Mouse (Mus musculus) intestine, embryonic 15.5 days (tissue): ENCODE measurements around the gene Sectm1b. TPM values are rescaled to one million over a fixed set of nuclear protein-coding genes. Genes with fewer than 3 reads are reported as not detected.
A peak's percentile ranks its signal among the peaks of the same experiment; 100 is the strongest.
"Not testable (repeated sequence)": the region's sequence is repeated elsewhere in the genome, so short reads cannot be mapped to it uniquely, and the experiment has no call there.

ENCODE experiments used
- ATAC-seq: fragments of 200-750 bp; cut with Nextera tagmentation; 2 replicates; pipeline ENCODE4 v1.8.0; 2017; ENCODE audit warnings: moderate TSS enrichment, moderate library complexity
- H3K27ac ChIP-seq: fragments of 300-500 bp; sonication (generic); 2 replicates; pipeline ENCODE4 v1.5.1; 2015; ENCODE audit warnings: mild to moderate bottlenecking, inconsistent platforms
- H3K27me3 ChIP-seq: fragments of 300-500 bp; sonication (generic); replicated peaks from 2 replicates; pipeline ENCODE4 v1.6.1; 2015; ENCODE audit warnings: inconsistent platforms
- H3K36me3 ChIP-seq: fragments of 300-500 bp; sonication (generic); 2 replicates; pipeline ENCODE4 v1.6.1; 2015; ENCODE audit warnings: inconsistent platforms
- H3K4me1 ChIP-seq: fragments of 300-500 bp; sonication (generic); replicated peaks from 2 replicates; pipeline ENCODE4 v1.6.1; 2015; ENCODE audit warnings: inconsistent platforms
- H3K4me2 ChIP-seq: fragments of 300-500 bp; sonication (generic); replicated peaks from 2 replicates; pipeline ENCODE4 v1.6.1; 2015; ENCODE audit warnings: mild to moderate bottlenecking, inconsistent platforms
- H3K4me3 ChIP-seq: fragments of 300-500 bp; sonication (generic); replicated peaks from 2 replicates; pipeline ENCODE4 v1.5.1; 2015; ENCODE audit warnings: inconsistent platforms
- H3K9ac ChIP-seq: fragments of 300-500 bp; sonication (generic); 2 replicates; pipeline ENCODE4 v1.6.1; 2015; ENCODE audit warnings: inconsistent platforms
- H3K9me3 ChIP-seq: fragments of 300-500 bp; sonication (generic); 2 replicates; pipeline ENCODE4 v1.6.1; 2016; ENCODE audit warnings: inconsistent platforms
- WGBS: fragments of 180-500 bp; shearing (Covaris S2); methylation state at CpG from one replicate; pipeline ENCODE4 v1.1.7; 2015; 5-methylcytosine and 5-hydroxymethylcytosine counted together
- polyA plus RNA-seq: library from polyadenylated mRNA; unstranded; fragments of >200 nt; fragmentation: Nextera tagmentation; extraction: Ambion mirVana; gene quantifications from 2 replicates; pipeline ENCODE4 v1.2.1, GENCODE M21; 2015

Sectm1b gene
- polyA plus RNA-seq, 1 experiment from 2014 or later, result 0.73 TPM

GRCm38 (mm10) chr11:121089756-121090546 lies 26.6 kb upstream of the Sectm1b start:
- Histone ChIP-seq H3K4me1 (peaks cover 3% of the 10 kb centered on the region; the same call in 1 of the 2 replicates), H3K27me3 (no peaks in the 10 kb centered on the region), H3K4me2 (0 out of 2 replicates have a peak overlapping the region, but pooled peaks have one; percentile 9), H3K9me3 (no peaks in the 10 kb centered on the region), H3K36me3 (no peaks in the 10 kb centered on the region), H3K9ac (no peak overlapping the region), H3K27ac (0 out of 2 replicates have a peak overlapping the region, but pooled peaks have one; percentile 22), H3K4me3 (no peak overlapping the region)
- WGBS, result 65% methylated on average over 2 of the region's 2 CpGs
- ATAC-seq, result peak; percentile 77

GRCm38 (mm10) chr11:121088997-121089396 lies 25.6 kb upstream of the Sectm1b start:
- H3K27ac ChIP-seq, result no peak overlapping the region
- H3K4me2 ChIP-seq, result no peak overlapping the region
- no peaks in the 10 kb centered on the region for H3K27me3 ChIP-seq
- no peak for ATAC-seq
- H3K36me3 ChIP-seq, result no peaks in the 10 kb centered on the region
- 56% methylated on average over 6 of the region's 6 CpGs for WGBS
- no peak overlapping the region for H3K4me3 ChIP-seq
- no peaks in the 10 kb centered on the region for H3K9me3 ChIP-seq
- H3K4me1 ChIP-seq, result peaks cover 3% of the 10 kb centered on the region; the same call in 1 of the 2 replicates
- no peak overlapping the region for H3K9ac ChIP-seq

GRCm38 (mm10) chr11:121086296-121086695 lies 22.9 kb upstream of the Sectm1b start:
- Histone ChIP-seq H3K9ac (no peak overlapping the region), H3K4me2 (no peak overlapping the region), H3K27ac (0 out of 2 replicates have a peak overlapping the region, but pooled peaks have one; percentile 55), H3K4me1 (peaks cover 6% of the 10 kb centered on the region; the same call in 1 of the 2 replicates), H3K9me3 (no peaks in the 10 kb centered on the region), H3K36me3 (no peaks in the 10 kb centered on the region), H3K27me3 (no peaks in the 10 kb centered on the region), H3K4me3 (no peak overlapping the region)
- peak; percentile 66 for ATAC-seq
- 49% methylated on average over 4 of the region's 4 CpGs for WGBS

GRCm38 (mm10) chr11:121085181-121085580 lies 21.8 kb upstream of the Sectm1b start:
- H3K9ac ChIP-seq, result no peak overlapping the region
- H3K36me3 ChIP-seq, result no peaks in the 10 kb centered on the region
- no peaks in the 10 kb centered on the region for H3K9me3 ChIP-seq
- peaks cover 6% of the 10 kb centered on the region; the same call in 1 of the 2 replicates for H3K4me1 ChIP-seq
- H3K27ac ChIP-seq, result peak overlapping the region; percentile 63
- peak; percentile 60 for ATAC-seq
- 40% methylated on average over 5 of the region's 5 CpGs for WGBS
- H3K27me3 ChIP-seq, result no peaks in the 10 kb centered on the region
- H3K4me2 ChIP-seq, result no peak overlapping the region
- H3K4me3 ChIP-seq, result no peak overlapping the region

GRCm38 (mm10) chr11:121082857-121083500 lies 19.6 kb upstream of the Sectm1b start:
- ATAC-seq, result no peak
- H3K27me3 ChIP-seq, result no peaks in the 10 kb centered on the region
- WGBS, result 50% methylated on average over 6 of the region's 6 CpGs

DNA sequence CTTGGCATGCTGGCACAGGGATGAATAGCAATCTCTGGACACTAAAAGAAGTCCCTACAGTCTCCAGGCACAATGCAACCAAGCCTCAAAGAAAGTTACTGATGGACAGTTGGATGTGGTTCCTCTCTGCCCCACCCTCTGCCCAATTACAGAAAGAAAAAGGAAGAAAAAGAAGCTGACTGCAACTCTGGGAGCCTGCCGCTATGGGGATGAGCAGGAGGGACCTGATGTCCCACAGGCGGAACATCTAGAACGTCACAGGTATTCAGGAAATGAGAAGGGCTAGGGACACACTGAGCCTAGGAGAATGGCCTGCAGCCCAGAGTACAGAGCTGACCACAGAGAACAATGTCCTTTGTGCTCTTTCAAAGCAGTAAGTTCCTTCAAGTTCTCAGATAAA lies 18.9 kb upstream of the Sectm1b start:
- Histone ChIP-seq H3K27me3 (no peaks in the 10 kb centered on the region), H3K27ac (no peak overlapping the region), H3K4me3 (no peak overlapping the region), H3K4me1 (peaks cover 6% of the 10 kb centered on the region; the same call in 1 of the 2 replicates), H3K4me2 (no peak overlapping the region), H3K9ac (no peak overlapping the region), H3K9me3 (no peaks in the 10 kb centered on the region), H3K36me3 (no peaks in the 10 kb centered on the region)
- ATAC-seq, result no peak
- WGBS, result 87% methylated on average over 3 of the region's 3 CpGs

More at GRCm38 (mm10) chr11:121082857-121083500, 19.6 kb upstream of the Sectm1b start:
- no peaks in the 10 kb centered on the region for H3K9me3 ChIP-seq
- no peak overlapping the region for H3K9ac ChIP-seq
- peaks cover 6% of the 10 kb centered on the region; the same call in 1 of the 2 replicates for H3K4me1 ChIP-seq
- H3K4me3 ChIP-seq, result no peak overlapping the region
- H3K4me2 ChIP-seq, result peak overlapping the region; percentile 17; the same call in 1 of the 2 replicates
- no peaks in the 10 kb centered on the region for H3K36me3 ChIP-seq
- no peak overlapping the region for H3K27ac ChIP-seq

- WGBS, result 65% methylated on average over 3 of the region's 3 CpGs
Observed at GRCm38 (mm10) chr11:121081120-121081519, 17.8 kb upstream of the Sectm1b start, which contains the start of gene Sectm1a. Gene Sectm1a, minus strand, starts transcription at chr11:121081220.

DNA sequence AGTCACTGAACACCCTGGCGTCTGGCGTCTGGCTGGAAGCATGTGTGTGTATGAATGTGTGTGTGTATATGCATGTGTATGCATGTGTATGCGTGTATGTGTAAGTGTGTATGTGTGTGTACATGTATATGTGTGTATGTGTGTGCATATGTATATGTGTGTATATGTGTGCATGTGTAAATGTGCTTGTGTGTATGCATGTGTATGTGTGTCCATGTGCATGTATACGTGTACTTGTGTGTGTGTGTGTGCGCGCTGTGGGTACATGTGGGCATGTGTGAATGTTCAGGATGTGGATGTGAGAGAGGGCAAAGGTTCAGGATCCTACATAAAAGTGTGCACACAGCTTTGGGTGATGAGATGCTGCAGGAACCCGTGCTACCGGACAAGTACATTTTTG lies 17.0 kb upstream of the Sectm1b start:
- Histone ChIP-seq H3K4me2 (no peak overlapping the region), H3K27ac (no peak overlapping the region), H3K9ac (no peak overlapping the region), H3K4me1 (peaks cover 3% of the 10 kb centered on the region; the same call in 1 of the 2 replicates), H3K9me3 (no peaks in the 10 kb centered on the region), H3K27me3 (no peaks in the 10 kb centered on the region), H3K36me3 (no peaks in the 10 kb centered on the region), H3K4me3 (no peak overlapping the region)
- ATAC-seq, result no peak
- 95% methylated on average over 8 of the region's 8 CpGs for WGBS

More at GRCm38 (mm10) chr11:121081120-121081519, 17.8 kb upstream of the Sectm1b start, which contains the start of gene Sectm1a:
- H3K9ac ChIP-seq, result no peak within 1 kb of the TSS
- no peak within 1 kb of the TSS for H3K4me3 ChIP-seq
- ATAC-seq, result no peak
- H3K27ac ChIP-seq, result no peak within 1 kb of the TSS
- H3K9me3 ChIP-seq, result no peaks in the 10 kb centered on the region
- no peaks in the 10 kb centered on the region for H3K27me3 ChIP-seq
- H3K4me2 ChIP-seq, result no peak within 1 kb of the TSS
- H3K4me1 ChIP-seq, result peaks cover 6% of the 10 kb centered on the region; the same call in 1 of the 2 replicates
- no peaks in the 10 kb centered on the region for H3K36me3 ChIP-seq

DNA sequence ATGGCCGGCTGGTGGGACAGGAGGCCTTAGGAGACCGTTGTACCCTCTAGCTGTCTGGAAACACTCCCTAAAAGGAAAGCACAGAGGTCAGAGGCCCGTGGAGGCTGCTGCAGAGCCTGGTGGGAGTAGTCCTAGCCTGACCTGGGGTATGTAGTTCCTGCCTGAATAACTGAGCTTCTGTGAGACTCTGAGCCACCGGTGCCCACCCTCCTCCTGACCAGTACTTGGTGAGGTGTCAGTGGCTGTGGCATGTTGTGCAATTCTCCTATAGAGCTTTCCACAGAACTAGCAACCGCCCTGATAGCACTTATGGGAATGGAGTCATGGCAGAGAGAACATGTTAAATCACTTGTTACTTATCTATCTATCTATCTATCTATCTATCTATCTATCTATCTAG lies 12.3 kb upstream of the Sectm1b start:
- H3K4me3 ChIP-seq, result no peak overlapping the region
- no peak overlapping the region for H3K9ac ChIP-seq
- H3K9me3 ChIP-seq, result no peaks in the 10 kb centered on the region
- no peak for ATAC-seq
- WGBS, result 73% methylated on average over 5 of the region's 5 CpGs
- H3K4me1 ChIP-seq, result no peaks in the 10 kb centered on the region
- H3K36me3 ChIP-seq, result no peaks in the 10 kb centered on the region
- H3K27me3 ChIP-seq, result no peaks in the 10 kb centered on the region
- no peak overlapping the region for H3K4me2 ChIP-seq
- H3K27ac ChIP-seq, result no peak overlapping the region

GRCm38 (mm10) chr11:121069662-121070061 lies 6.3 kb upstream of the Sectm1b start:
- H3K4me2 ChIP-seq, H3K36me3 ChIP-seq, H3K27me3 ChIP-seq, H3K27ac ChIP-seq, ATAC-seq, H3K9ac ChIP-seq, H3K4me3 ChIP-seq, H3K4me1 ChIP-seq, H3K9me3 ChIP-seq: not testable (repeated sequence)
- 95% methylated on average over 12 of the region's 16 CpGs for WGBS

DNA sequence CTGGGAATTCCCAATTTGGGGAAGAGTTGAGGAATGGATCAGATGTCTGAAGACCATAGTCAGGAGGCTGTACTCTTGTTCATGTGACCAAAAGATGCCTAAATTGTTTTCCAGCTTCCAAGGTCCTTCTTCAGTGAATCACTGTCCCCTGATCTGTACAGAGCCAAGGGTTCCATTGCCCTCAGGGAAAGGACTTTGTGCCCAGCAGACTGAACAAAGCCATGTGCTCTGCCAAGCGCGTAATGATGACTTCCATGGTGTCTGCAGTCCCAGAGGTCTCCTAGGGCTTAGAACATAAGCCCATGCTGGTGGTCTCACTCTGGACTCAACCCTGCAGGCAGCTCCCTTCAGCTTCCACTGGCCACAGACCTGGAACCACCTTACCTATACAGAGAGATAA lies 4.5 kb upstream of the Sectm1b start:
- Histone ChIP-seq H3K4me1 (0 out of 2 replicates have a peak, but pooled peaks cover 2% of the 10 kb centered on the region), H3K4me2 (no peak overlapping the region), H3K4me3 (no peak overlapping the region), H3K36me3 (no peaks in the 10 kb centered on the region), H3K9me3 (no peaks in the 10 kb centered on the region), H3K9ac (no peak overlapping the region), H3K27me3 (no peaks in the 10 kb centered on the region), H3K27ac (no peak overlapping the region)
- 92% methylated on average over 2 of the region's 2 CpGs for WGBS
- no peak for ATAC-seq

- Histone ChIP-seq H3K27me3 (no peaks in the 10 kb centered on the region), H3K27ac (no peak overlapping the region), H3K9ac (no peak overlapping the region), H3K9me3 (no peaks in the 10 kb centered on the region), H3K4me1 (peaks cover 2% of the 10 kb centered on the region; the same call in 1 of the 2 replicates), H3K4me3 (no peak overlapping the region), H3K36me3 (no peaks in the 10 kb centered on the region), H3K4me2 (no peak overlapping the region)
- 60% methylated on average over 3 of the region's 3 CpGs for WGBS
- no peak for ATAC-seq
Observed at GRCm38 (mm10) chr11:121064197-121064596, 828 bp upstream of the Sectm1b start.
